Mouse (Mus musculus) liver, embryonic 13.5 days (tissue): ENCODE measurements around the gene Gm47955. TPM values are rescaled to one million over a fixed set of nuclear protein-coding genes. Genes with fewer than 3 reads are reported as not detected.
"Not testable (repeated sequence)": the region's sequence is repeated elsewhere in the genome, so short reads cannot be mapped to it uniquely, and the experiment has no call there.

Source experiments
- ATAC-seq: fragments of 200-750 bp; cut with Nextera tagmentation; 2 replicates; pipeline ENCODE4 v1.8.0; 2017; ENCODE audit warnings: low read depth, mild to moderate bottlenecking, moderate number of reproducible peaks, moderate library complexity
- DNase-seq: peaks from one replicate; pipeline ENCODE4 v3.0.0; 2022
- H3K27ac ChIP-seq: fragments of 300-500 bp; sonication (generic); 2 replicates; pipeline ENCODE4 v1.5.1; 2015; ENCODE audit warnings: moderate library complexity, mild to moderate bottlenecking, inconsistent platforms
- H3K27me3 ChIP-seq: fragments of 300-500 bp; sonication (generic); 2 replicates; pipeline ENCODE4 v1.6.1; 2015; ENCODE audit warnings: mild to moderate bottlenecking, inconsistent platforms
- H3K36me3 ChIP-seq: fragments of 300-500 bp; sonication (generic); 2 replicates; pipeline ENCODE4 v1.6.1; 2015; ENCODE audit warnings: mild to moderate bottlenecking, inconsistent platforms
- H3K4me1 ChIP-seq: fragments of 300-500 bp; sonication (generic); replicated peaks from 2 replicates; pipeline ENCODE4 v1.6.1; 2015; ENCODE audit warnings: inconsistent platforms
- H3K4me2 ChIP-seq: fragments of 300-500 bp; sonication (generic); 2 replicates; pipeline ENCODE4 v1.6.1; 2015; ENCODE audit warnings: inconsistent platforms, mild to moderate bottlenecking, moderate library complexity
- H3K4me3 ChIP-seq: fragments of 300-500 bp; sonication (generic); replicated peaks from 2 replicates; pipeline ENCODE4 v1.5.1; 2015; ENCODE audit warnings: mild to moderate bottlenecking, inconsistent platforms
- H3K9ac ChIP-seq: fragments of 300-500 bp; sonication (generic); 2 replicates; pipeline ENCODE4 v1.6.1; 2015; ENCODE audit warnings: mild to moderate bottlenecking, inconsistent platforms
- H3K9me3 ChIP-seq: fragments of 300-500 bp; sonication (generic); replicated peaks from 2 replicates; pipeline ENCODE4 v1.6.1; 2016; ENCODE audit warnings: inconsistent platforms
- WGBS: fragments of 180-500 bp; shearing (Covaris S2); methylation state at CpG from one replicate; pipeline ENCODE4 v1.1.7; 2015; ENCODE audit not compliant: insufficient replicate concordance; 5-methylcytosine and 5-hydroxymethylcytosine counted together
- polyA plus RNA-seq: library from polyadenylated mRNA; unstranded; fragments of >200 nt; fragmentation: Nextera tagmentation; extraction: Ambion mirVana; gene quantifications from 2 replicates; pipeline ENCODE4 v1.2.1, GENCODE M21; 2015

The Gm47955 gene
- polyA plus RNA-seq, 1 experiment from 2014 or later = not detected

- 68% methylated on average over 3 of the region's 3 CpGs for WGBS
- H3K27me3 ChIP-seq = no peaks in the 10 kb centered on the region
- H3K4me2 ChIP-seq = no peak overlapping the region
- no peak overlapping the region for H3K27ac ChIP-seq
- H3K9me3 ChIP-seq = no peaks in the 10 kb centered on the region
- DNase-seq = no peak
- no peak overlapping the region for H3K9ac ChIP-seq
- no peak overlapping the region for H3K4me3 ChIP-seq
- no peak for ATAC-seq
- H3K36me3 ChIP-seq = no peaks in the 10 kb centered on the region
- no peaks in the 10 kb centered on the region for H3K4me1 ChIP-seq
Observed at GRCm38 (mm10) chr1:82993947-82994346, 33.9 kb downstream of the Gm47955 start.

- H3K4me2 ChIP-seq, H3K4me1 ChIP-seq, H3K9ac ChIP-seq, H3K9me3 ChIP-seq, ATAC-seq, DNase-seq, H3K27me3 ChIP-seq, H3K27ac ChIP-seq, H3K4me3 ChIP-seq, H3K36me3 ChIP-seq: not testable (repeated sequence)
- whole genome bisulfite sequencing = 82% methylated on average over 9 of the region's 9 CpGs
Observed at GRCm38 (mm10) chr1:83000306-83000705, 40.2 kb downstream of the Gm47955 start, which contains the start of gene Gm47959. Gene Gm47959, plus strand, starts transcription at chr1:83000548.

- Histone ChIP-seq H3K9ac (no peak overlapping the region), H3K27ac (no peak overlapping the region), H3K27me3 (no peaks in the 10 kb centered on the region), H3K4me2 (no peak overlapping the region), H3K4me3 (no peak overlapping the region), H3K36me3 (no peaks in the 10 kb centered on the region), H3K9me3 (no peaks in the 10 kb centered on the region), H3K4me1 (no peaks in the 10 kb centered on the region)
- 63% methylated on average over 8 of the region's 8 CpGs for WGBS
- ATAC-seq (no peak), DNase-seq (no peak)
Observed at GRCm38 (mm10) chr1:83006218-83007179, 46.4 kb downstream of the Gm47955 start.

- Histone ChIP-seq H3K4me1 (no peaks in the 10 kb centered on the region), H3K9ac (no peak overlapping the region), H3K27me3 (no peaks in the 10 kb centered on the region), H3K4me2 (no peak overlapping the region), H3K4me3 (no peak overlapping the region), H3K36me3 (no peaks in the 10 kb centered on the region), H3K9me3 (no peaks in the 10 kb centered on the region), H3K27ac (no peak overlapping the region)
- 58% methylated on average over 6 of the region's 6 CpGs for WGBS
- ATAC-seq (no peak), DNase-seq (no peak)
Observed at GRCm38 (mm10) chr1:83007471-83007870, 47.4 kb downstream of the Gm47955 start.

Other genes with a start within 250 kb of the Gm47955 start
- 198 and 211 TPM in 2 replicates for gene Mff, start 235.4 kb upstream of the Gm47955 start, polyA plus RNA-seq
- 0.25 TPM in 1 of 2 replicates, not detected in the other for gene Tm4sf20, start 191.8 kb upstream of the Gm47955 start, polyA plus RNA-seq
- gene Gm47791, start 189.0 kb upstream of the Gm47955 start, polyA plus RNA-seq = not detected in 2 replicates
- 47.2 and 53.9 TPM in 2 replicates for gene Agfg1, start 120.8 kb upstream of the Gm47955 start, polyA plus RNA-seq
- gene A030005L19Rik, start 47.0 kb upstream of the Gm47955 start, polyA plus RNA-seq = 0.16 and 0.19 TPM in 2 replicates
- not detected in 2 replicates for gene A030014E15Rik, start 35.4 kb upstream of the Gm47955 start, polyA plus RNA-seq
- not detected in 2 replicates for gene Gm6217, start 28.9 kb upstream of the Gm47955 start, polyA plus RNA-seq
- not detected in 2 replicates for gene A030003K21Rik, start 16.9 kb upstream of the Gm47955 start, polyA plus RNA-seq
- gene Gm7544, start 4.3 kb upstream of the Gm47955 start, polyA plus RNA-seq = not detected in 2 replicates
- not detected in 2 replicates for gene Gm47959, start 40.3 kb downstream of the Gm47955 start, polyA plus RNA-seq
- 0.06 TPM in 1 of 2 replicates, not detected in the other for gene Slc19a3, start 78.2 kb downstream of the Gm47955 start, polyA plus RNA-seq
- not detected in 2 replicates for gene Krtap28-10, start 82.2 kb downstream of the Gm47955 start, polyA plus RNA-seq
- gene Gm47969, start 84.6 kb downstream of the Gm47955 start, polyA plus RNA-seq = not detected in 2 replicates
- gene A030005K14Rik, start 99.1 kb downstream of the Gm47955 start, polyA plus RNA-seq = not detected in 2 replicates
- not detected in 2 replicates for gene Krtap28-13, start 100.6 kb downstream of the Gm47955 start, polyA plus RNA-seq
- gene Ccl20, start 156.5 kb downstream of the Gm47955 start, polyA plus RNA-seq = 0.23 TPM in 1 of 2 replicates, not detected in the other
- not detected in 2 replicates for gene Daw1, start 199.5 kb downstream of the Gm47955 start, polyA plus RNA-seq